Mouse (Mus musculus): Measurements from ENCODE around the gene Gm11444. TPM values are rescaled to one million over a fixed set of nuclear protein-coding genes. Genes with fewer than 3 reads are reported as not detected.

Gene Gm11444
- total RNA-seq, 2 experiments from 2014 or later: not detected

DNA sequence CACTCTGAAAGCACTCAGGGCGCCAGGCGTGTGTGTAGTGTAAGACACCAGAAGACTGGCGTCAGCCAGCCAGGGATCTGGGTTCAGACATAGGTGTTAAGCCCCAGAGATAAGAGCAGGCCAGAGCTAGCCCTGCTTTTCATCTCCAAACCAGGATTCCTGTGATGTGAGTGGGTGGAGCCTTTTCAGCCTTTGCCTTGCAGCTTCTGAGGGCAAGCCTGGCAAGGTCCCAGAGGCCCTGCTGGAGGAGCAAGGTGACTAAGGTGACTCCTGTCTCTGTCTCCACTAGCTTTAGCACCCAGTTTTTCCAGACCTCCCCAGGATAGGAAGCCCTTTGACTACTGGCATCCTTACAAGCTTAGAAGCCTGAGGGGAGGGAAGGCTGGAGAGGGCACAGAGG, 31.7 kb downstream of the Gm11444 start:
- no peak for DNase-seq (ENCODE audit: low spot score in 2 of 2)

DNA sequence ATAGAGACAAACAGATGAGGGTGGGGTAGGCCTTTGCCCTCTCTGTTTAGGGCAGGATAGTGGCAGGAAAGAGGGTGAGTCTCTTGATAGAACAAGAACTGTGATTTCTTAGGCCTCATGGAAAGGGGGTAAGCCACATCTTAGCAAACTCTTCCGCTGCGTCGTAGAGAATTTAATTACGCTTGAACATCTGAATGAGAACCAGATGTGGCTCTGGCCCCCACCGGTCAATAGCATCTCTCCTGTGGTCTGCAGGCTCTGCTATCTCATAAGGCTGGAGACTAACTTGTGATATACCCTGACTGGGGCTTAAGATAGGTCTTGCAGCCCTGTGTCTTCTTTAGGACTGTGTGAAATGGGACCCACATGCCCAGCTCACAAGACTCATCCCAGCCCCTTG, 33.7 kb downstream of the Gm11444 start:
- no peak for DNase-seq (ENCODE audit: low spot score in 2 of 2)

DNA sequence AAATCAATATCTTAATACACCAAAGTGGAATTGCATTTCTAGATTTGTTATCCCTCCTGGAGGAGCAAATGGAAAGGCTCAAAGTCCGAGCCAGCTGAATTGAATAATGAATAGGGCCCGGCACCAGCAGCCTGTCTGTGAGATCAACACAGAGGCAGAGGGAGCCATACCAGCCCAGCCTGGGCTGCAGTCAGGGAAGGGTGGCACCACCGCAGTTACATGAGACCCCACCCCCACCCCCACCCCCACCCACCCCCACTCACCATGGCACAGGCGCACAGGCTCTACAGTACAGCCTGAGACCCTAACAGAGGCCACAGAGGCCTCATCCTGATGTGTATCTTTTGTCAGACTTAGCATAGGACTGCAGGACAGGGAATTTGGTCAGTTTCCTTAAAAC, 35.5 kb downstream of the Gm11444 start:
- DNase-seq (ENCODE audit: low spot score in 2 of 2): no peak

GRCm38 (mm10) chr11:85812201-85812966, 37.7 kb downstream of the Gm11444 start:
- DNase-seq (ENCODE audit: low spot score in 2 of 2): no peak

GRCm38 (mm10) chr11:85811676-85812075, 38.5 kb downstream of the Gm11444 start:
- no peak for DNase-seq (ENCODE audit: low spot score in 2 of 2)

DNA sequence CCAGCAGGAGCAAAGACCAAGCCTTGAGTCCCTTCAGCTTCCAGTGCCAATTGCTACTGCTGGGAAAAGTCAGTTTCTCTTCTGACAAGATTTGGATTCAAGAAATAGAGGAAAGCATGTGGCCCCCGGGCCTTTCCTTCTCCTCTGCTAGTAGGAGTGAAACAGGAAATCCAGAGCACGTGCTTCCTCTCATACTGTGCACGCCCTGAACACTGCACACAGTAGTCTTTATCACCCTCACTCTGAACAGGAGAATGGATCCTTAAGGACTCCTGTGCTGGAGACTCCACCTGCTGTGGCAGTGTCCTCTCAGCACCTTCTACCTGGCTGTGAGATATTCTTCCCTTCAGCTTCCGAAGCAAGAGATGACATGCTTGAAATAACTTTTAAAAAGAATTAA, 38.9 kb downstream of the Gm11444 start:
- DNase-seq (ENCODE audit: low spot score in 2 of 2): no peak

- DNase-seq (ENCODE audit: low spot score in 2 of 2): no peak
These were observed 42.8 kb downstream of the Gm11444 start for GRCm38 (mm10) chr11:85807353-85807752.

DNA sequence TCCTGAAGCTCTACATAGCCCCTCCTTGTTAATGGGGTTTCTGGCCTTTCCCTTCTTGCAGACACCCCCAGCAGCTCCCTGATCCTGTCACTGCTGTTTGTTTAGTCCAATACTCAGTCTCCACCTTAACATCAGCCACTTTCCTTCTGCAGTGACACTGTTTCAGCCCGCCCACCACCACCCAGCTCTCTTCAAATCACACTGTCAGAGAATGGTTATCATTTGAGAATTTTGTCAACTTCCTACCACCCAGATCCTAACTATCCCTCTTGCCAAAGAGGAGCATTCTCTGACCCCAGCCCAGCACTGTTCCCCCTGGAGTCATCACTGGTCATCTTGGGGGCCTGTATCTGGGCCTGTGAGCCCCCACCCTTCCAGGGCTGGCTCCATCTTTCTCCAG, 44.4 kb downstream of the Gm11444 start:
- no peak for DNase-seq (ENCODE audit: low spot score in 2 of 2)

DNA sequence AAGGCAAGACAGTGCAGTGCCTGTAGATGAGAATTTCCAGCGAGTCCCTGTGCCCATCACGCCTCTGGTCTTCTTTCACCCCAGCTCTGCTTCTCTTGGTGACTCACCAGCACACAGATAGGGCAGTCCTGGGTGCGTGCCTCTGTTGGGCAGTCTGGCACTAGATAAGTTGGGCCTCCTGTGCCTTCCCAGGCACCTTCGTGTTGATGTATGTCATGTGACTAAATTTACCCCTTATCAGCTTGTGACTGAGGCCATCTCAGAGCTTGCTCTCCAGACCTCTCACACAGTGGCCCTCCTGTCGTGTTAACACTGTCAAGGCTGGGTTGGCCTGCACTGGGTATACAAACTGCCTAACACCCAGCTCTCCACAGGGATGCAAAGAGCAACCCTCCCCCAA, 46.1 kb downstream of the Gm11444 start:
- DNase-seq (ENCODE audit: low spot score in 2 of 2): no peak

- DNase-seq (ENCODE audit: low spot score in 2 of 2): no peak
These were observed 49.8 kb downstream of the Gm11444 start for GRCm38 (mm10) chr11:85800380-85800779.

- DNase-seq (ENCODE audit: low spot score in 2 of 2): no peak
These were observed 50.3 kb downstream of the Gm11444 start for GRCm38 (mm10) chr11:85799856-85800255.

DNA sequence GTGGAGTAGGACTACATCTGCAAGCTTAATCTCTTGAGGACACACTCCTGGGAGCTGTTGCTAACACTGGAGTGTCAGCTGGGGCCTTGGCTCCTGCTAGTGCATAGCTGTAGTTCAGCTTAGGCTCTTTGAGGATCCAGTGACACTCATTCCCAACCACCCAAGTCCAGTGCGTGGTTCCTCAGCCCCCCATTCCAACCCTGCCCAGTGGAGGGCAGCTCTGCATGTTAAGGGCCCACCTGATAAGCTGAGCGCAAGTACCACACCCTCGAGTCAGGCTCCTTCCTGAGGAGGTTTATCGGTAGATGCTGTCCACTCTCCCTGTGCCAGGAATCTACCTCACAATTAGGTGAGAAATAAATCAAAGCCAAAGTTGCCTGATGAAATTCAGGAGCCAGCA, 50.7 kb downstream of the Gm11444 start:
- DNase-seq (ENCODE audit: low spot score in 2 of 2): no peak

Other genes with a start within 250 kb of the Gm11444 start
- 1 to 10 TPM; 3.0 to 3.9 TPM for gene Tbx2, start 17.8 kb downstream of the Gm11444 start, total RNA-seq (2021)
- under 1 TPM; 0.54 to 0.69 TPM for gene Tbx4, start 36.1 kb upstream of the Gm11444 start, total RNA-seq (2021)

All from layer of hippocampus, postnatal 10 days (tissue).